Mouse (Mus musculus): ENCODE measurements at regions not wholly inside any gene's neighbourhood (a gene's known extent, or its start where the extent isn't known, plus 50 kb on each side); places are given as distances from the start of the nearest gene placed in this dataset.

GRCm38 (mm10) chr10:111711519-111712113, 205.5 kb downstream of the Phlda1 start:
- TF ChIP-seq ZMIZ1 (IDR thresholded peaks at IDR 0.05; ENCODE audit: low read depth, low read length) = no peak
- TF ChIP-seq USF1 (IDR thresholded peaks at IDR 0.05; ENCODE audit: low read depth, low read length) = no peak
- no peak for TF ChIP-seq TAL1 (IDR thresholded peaks at IDR 0.05; ENCODE audit: low read length)
- TF ChIP-seq KAT2A (conservative IDR thresholded peaks at IDR 0.05; ENCODE audit: low read depth, low read length) = no peak
- TF ChIP-seq ZKSCAN1 (IDR thresholded peaks at IDR 0.05; ENCODE audit: low read depth, low read length) = no peak
- TF ChIP-seq MAX (IDR thresholded peaks at IDR 0.05; ENCODE audit: low read length) = no peak
- no peak for TF ChIP-seq ETS1 (IDR thresholded peaks at IDR 0.05; ENCODE audit: low read depth, low read length)
- no peak for TF ChIP-seq BHLHE40 (IDR thresholded peaks at IDR 0.05; ENCODE audit: borderline replicate concordance, low read depth, low read length)
- no peak for TF ChIP-seq TCF12 (IDR thresholded peaks at IDR 0.05; ENCODE audit: low read depth, low read length)
- TF ChIP-seq CHD1 (IDR thresholded peaks at IDR 0.05; ENCODE audit: low read depth, low read length) = no peak
- Histone ChIP-seq H3K27ac (ENCODE audit: control insufficient read depth, low read depth, low read length) (no peak overlapping the region), H3K36me3 (ENCODE audit: control insufficient read depth in 1 of 2, insufficient read depth in 2 of 2, low read length in 2 of 2) (no peaks in the 10 kb centered on the region), H3K4me3 (ENCODE audit: control insufficient read depth in 1 of 2, insufficient read depth in 1 of 2, low read depth in 2 of 2, low read length in 2 of 2) (no peak overlapping the region), H3K9ac (ENCODE audit: control insufficient read depth, low read depth, low read length, poor library complexity, severe bottlenecking) (no peak overlapping the region), H3K4me1 (ENCODE audit: control insufficient read depth in 1 of 2, insufficient read depth in 2 of 2, low read length in 2 of 2) (no peaks in the 10 kb centered on the region), H3K27me3 (ENCODE audit: control insufficient read depth in 1 of 2, insufficient read depth in 2 of 2, low read length in 2 of 2) (peaks cover 2 to 5% of the 10 kb centered on the region in 2 experiments), H3K9me3 (replicated peaks; ENCODE audit: insufficient read depth, low read length) (no peaks in the 10 kb centered on the region), H3K79me2 (ENCODE audit: control insufficient read depth, insufficient read depth, low read length, poor library complexity) (no peaks in the 10 kb centered on the region)
- DNase-seq (ENCODE audit: low read depth, low spot score) = no peak

- Histone ChIP-seq H3K36me3 (ENCODE audit: control insufficient read depth in 1 of 2, insufficient read depth in 2 of 2, low read length in 2 of 2) (no peaks in the 10 kb centered on the region), H3K27me3 (ENCODE audit: control insufficient read depth in 1 of 2, insufficient read depth in 2 of 2, low read length in 2 of 2) (peaks cover 2 to 4% of the 10 kb centered on the region in 2 experiments), H3K9ac (ENCODE audit: control insufficient read depth, low read depth, low read length, poor library complexity, severe bottlenecking) (no peak overlapping the region), H3K27ac (ENCODE audit: control insufficient read depth, low read depth, low read length) (no peak overlapping the region), H3K9me3 (replicated peaks; ENCODE audit: insufficient read depth, low read length) (no peaks in the 10 kb centered on the region), H3K79me2 (ENCODE audit: control insufficient read depth, insufficient read depth, low read length, poor library complexity) (no peaks in the 10 kb centered on the region), H3K4me1 (ENCODE audit: control insufficient read depth in 1 of 2, insufficient read depth in 2 of 2, low read length in 2 of 2) (no peaks in the 10 kb centered on the region), H3K4me3 (ENCODE audit: control insufficient read depth in 1 of 2, insufficient read depth in 1 of 2, low read depth in 2 of 2, low read length in 2 of 2) (no peak overlapping the region)
- DNase-seq (ENCODE audit: low read depth, low spot score) = no peak
- no peak for TF ChIP-seq E2F4 (IDR thresholded peaks at IDR 0.05; ENCODE audit: borderline replicate concordance, low read depth, low read length)
- TF ChIP-seq UBTF (IDR thresholded peaks at IDR 0.05; ENCODE audit: borderline replicate concordance, insufficient read depth, low read depth, low read length) = no peak
- TF ChIP-seq ZMIZ1 (IDR thresholded peaks at IDR 0.05; ENCODE audit: low read depth, low read length) = no peak
- TF ChIP-seq MYB (IDR thresholded peaks at IDR 0.05; ENCODE audit: low read depth, low read length) = no peak
- no peak for TF ChIP-seq POLR2A (IDR thresholded peaks at IDR 0.05; ENCODE audit: control insufficient read depth in 1 of 2, insufficient read depth in 1 of 2, low read depth in 1 of 2, low read length in 2 of 2, poor library complexity in 1 of 2)
- TF ChIP-seq USF2 (IDR thresholded peaks at IDR 0.05; ENCODE audit: borderline replicate concordance in 1 of 2, insufficient read depth in 1 of 2, low read depth in 1 of 2, low read length in 2 of 2) = no peak
- no peak for TF ChIP-seq MAX (IDR thresholded peaks at IDR 0.05; ENCODE audit: low read length)
- TF ChIP-seq ETS1 (IDR thresholded peaks at IDR 0.05; ENCODE audit: low read depth, low read length) = no peak
- TF ChIP-seq ZNF384 (IDR thresholded peaks at IDR 0.05; ENCODE audit: low read depth, low read length) = no peak
- no peak for TF ChIP-seq BHLHE40 (IDR thresholded peaks at IDR 0.05; ENCODE audit: borderline replicate concordance, low read depth, low read length)
- no peak for TF ChIP-seq EP300 (IDR thresholded peaks at IDR 0.05; ENCODE audit: low read depth in 1 of 2, low read length in 2 of 2)
- no peak for TF ChIP-seq POLR2AphosphoS5 (IDR thresholded peaks at IDR 0.05; ENCODE audit: borderline replicate concordance, low read depth, low read length)
- TF ChIP-seq TCF12 (IDR thresholded peaks at IDR 0.05; ENCODE audit: low read depth, low read length) = no peak
- no peak for TF ChIP-seq SMC3 (IDR thresholded peaks at IDR 0.05; ENCODE audit: low read depth, low read length)
- no peak for TF ChIP-seq NELFE (IDR thresholded peaks at IDR 0.05; ENCODE audit: low read depth, low read length)
- TF ChIP-seq SIN3A (IDR thresholded peaks at IDR 0.05; ENCODE audit: low read length) = no peak
- TF ChIP-seq CHD1 (IDR thresholded peaks at IDR 0.05; ENCODE audit: low read depth, low read length) = no peak
These were observed 206.9 kb downstream of the Phlda1 start for GRCm38 (mm10) chr10:111712991-111713390.

Data from MEL (cell line).